Mouse (Mus musculus) adrenal gland, postnatal 25 days (tissue): ENCODE measurements around the gene 2410002F23Rik. TPM values are rescaled to one million over a fixed set of nuclear protein-coding genes. Genes with fewer than 3 reads are reported as not detected.
"Not testable (repeated sequence)": the region's sequence is repeated elsewhere in the genome, so short reads cannot be mapped to it uniquely, and the experiment has no call there.

Experiments used
- DNase-seq: peaks from one replicate; pipeline ENCODE4 v3.0.0; 2021; ENCODE audit warnings: mixed read lengths
- long read RNA-seq: library from polyadenylated mRNA; stranded (forward); transcript quantifications from one replicate; pipeline ENCODE4 v2.0.0, GENCODE M21; 2021
- total RNA-seq: library from RNA; stranded (reverse); gene quantifications from 2 replicates; pipeline ENCODE4 v1.2.3, GENCODE M21; 2021

Gene 2410002F23Rik
- total RNA-seq: 71.3 and 125 TPM in 2 replicates
- long read RNA-seq, transcript 2410002F23Rik-208 (6 exons, 784 nt): minor isoform, 6 of 49 reads
- long read RNA-seq, transcript 2410002F23Rik-203 (7 exons, 2,092 nt): minor isoform, 5 of 49 reads
- long read RNA-seq, transcript 2410002F23Rik-201 (6 exons, 1,982 nt): major isoform, 14 of 49 reads
- long read RNA-seq, partial matches to known transcripts: 2 of 49 reads
- long read RNA-seq, other reads (novel, unspliced or antisense): 16 of 49 reads

DNA sequence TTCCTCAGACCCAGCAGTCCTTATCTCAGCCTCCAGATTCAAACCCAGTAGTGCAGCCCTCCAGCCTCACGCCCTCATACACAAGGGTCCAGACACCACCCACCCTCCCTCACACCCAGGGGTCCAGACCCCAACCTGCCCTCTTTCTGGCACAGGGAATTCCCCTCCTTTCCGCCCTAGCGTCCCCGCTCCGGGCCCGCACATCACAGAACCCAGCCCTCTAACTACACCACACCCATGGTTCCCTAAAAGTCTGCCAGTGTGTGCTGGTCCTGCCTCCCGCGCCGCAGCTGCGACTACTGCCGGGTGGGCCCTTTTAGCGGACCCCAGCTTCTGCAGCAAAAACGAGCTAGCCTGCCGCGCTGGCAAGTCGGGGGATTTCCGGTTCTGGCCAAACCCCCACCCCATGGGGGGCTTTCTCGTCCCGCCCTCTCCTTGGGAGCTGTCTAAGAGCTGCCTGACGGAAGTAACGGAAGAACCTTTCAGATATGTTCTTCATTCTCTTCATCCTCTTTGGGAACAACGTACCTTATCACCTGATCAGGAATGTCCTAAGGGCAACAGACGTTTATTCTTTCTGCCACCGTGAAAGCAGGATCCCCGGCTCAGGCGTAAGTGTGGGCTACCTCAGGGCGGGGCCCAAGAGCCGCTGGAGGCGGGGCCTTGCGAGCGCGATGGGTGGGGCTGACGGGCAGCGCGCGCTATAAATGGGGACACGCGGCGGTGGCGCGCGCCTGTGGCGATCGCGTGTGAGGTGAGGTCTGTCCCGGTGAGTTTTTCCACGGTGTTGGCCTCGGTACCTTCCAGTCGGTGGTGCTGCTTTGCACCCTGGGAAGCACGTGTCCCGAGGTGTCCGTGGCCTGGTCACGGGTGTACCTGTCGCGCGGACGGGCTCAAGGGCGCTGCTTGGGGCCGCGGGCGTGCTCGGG, at the start of gene 2410002F23Rik, which contains the start of gene 1700028J19Rik:
Gene 2410002F23Rik, plus strand, starts transcription at position 668 of the 929 bp plus-strand sequence.
Gene 1700028J19Rik, minus strand, starts transcription at position 641 of the 929 bp plus-strand sequence.
- peak; percentile 90 for DNase-seq

DNA sequence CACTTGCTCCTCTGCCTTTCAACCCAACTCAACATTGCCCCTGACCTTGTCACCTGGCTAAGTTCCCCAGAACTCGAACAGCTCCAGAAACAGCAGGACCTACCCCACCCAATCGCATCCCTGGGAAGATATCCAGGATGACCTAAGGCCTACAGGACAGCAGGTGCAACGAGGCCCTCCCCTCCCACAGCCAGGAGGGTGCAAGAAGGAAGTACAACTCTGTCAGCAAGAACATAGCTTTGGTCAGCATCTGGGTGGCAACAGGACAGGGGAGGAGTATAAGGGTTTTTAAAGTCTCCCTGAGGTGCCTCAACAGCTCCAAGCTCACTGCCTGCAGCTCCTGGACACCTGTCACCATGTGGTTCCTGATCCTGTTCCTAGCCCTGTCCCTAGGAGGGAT, 48.6 kb upstream of the 2410002F23Rik start, which contains the start of gene Klk1b3:
Gene Klk1b3, plus strand, starts transcription at position 301 of the 400 bp plus-strand sequence.
- no peak for DNase-seq

GRCm38 (mm10) chr7:44207135-44207534, 39.4 kb upstream of the 2410002F23Rik start, which contains the start of gene Klk1b4:
Gene Klk1b4, plus strand, starts transcription at chr7:44207435.
- not testable (repeated sequence) for DNase-seq

DNA sequence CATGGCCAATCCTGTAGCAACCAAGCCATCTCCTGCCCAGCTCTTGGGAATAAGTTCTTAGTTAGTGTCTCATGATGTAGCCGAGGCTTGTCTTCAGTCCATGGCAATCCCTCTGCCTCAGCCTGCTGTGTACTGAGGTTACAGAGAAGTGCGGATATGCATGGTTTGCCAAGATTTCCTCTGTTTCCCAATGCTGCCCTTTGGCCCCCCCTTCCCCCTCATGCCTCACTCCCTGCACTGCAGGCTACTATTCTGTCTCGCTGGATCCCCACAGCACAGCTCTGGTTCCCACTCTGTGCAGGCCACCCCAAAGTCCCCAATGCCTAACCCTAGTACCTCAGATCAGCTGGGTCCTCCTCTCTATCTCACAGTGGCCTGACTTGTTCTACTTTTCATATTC, 38.2 kb upstream of the 2410002F23Rik start:
- DNase-seq: no peak

DNA sequence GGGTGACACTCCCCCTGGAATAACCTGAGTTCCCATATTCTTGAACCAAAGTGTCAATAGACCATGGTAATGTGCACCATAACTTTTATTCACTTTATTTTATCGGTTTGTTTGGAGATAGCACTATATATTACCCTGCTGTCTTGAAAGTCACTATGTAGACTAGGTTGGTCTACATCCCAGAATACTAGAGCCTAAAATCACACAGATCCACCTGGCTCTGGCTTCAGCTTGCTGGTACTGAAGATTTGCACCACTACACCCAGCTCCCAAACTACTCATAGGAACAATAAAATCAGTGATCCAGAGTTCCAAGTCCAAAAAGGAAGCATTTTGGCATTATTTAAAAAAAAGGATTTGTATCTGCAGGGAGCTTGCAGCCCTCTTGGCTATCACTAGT, 30.9 kb upstream of the 2410002F23Rik start, which contains the start of gene Klk1b5:
Gene Klk1b5, plus strand, starts transcription at position 301 of the 400 bp plus-strand sequence.
- no peak for DNase-seq

- not testable (repeated sequence) for DNase-seq
These were observed 24.9 kb upstream of the 2410002F23Rik start for GRCm38 (mm10) chr7:44221601-44222000.

DNA sequence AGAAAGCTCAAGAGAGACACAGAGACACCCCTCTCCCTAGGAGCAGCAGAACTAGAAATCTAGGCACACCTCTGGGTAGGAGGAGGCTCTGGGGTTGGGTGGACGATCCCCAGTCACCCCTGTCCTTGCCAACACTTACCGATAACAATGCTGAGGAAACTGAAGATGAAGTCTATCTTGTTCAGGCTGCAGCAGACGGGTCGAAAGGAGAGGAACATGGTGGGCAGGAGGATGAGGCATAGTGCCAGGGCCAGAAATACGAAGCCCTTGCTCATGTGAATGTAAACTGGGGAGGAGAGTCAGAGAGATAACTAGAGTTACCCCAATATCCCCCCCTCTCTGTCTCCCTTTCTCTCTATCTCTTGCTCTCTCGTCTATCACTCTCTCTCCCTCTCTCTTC, 24.2 kb upstream of the 2410002F23Rik start:
- DNase-seq: not testable (repeated sequence)

- no peak for DNase-seq
These were observed 21.4 kb upstream of the 2410002F23Rik start, which contains the start of gene Klk1 for GRCm38 (mm10) chr7:44225076-44225475. Gene Klk1, plus strand, starts transcription at chr7:44225360.

DNA sequence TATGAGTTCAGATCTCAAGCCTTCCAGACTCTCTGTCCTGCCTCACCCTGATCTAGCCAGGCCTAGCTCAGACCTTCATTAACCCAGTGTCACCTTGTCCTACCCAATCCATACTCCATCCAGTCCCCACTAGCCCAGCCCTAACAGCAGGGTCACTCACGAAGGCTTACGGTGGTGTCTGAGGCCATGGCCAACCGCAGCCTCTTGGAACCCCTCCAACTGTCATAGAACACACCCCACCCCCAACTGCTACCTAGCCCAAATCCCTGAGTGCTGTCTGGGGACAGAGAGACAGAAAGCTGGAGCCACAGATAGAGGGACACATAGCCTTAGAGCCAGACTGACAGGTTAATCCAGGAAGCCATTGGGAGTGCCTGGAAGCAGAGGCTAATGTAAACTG, 10.6 kb upstream of the 2410002F23Rik start, which contains the start of gene Gm36864:
Gene Gm36864, plus strand, starts transcription at position 269 of the 400 bp plus-strand sequence.
- DNase-seq: no peak

GRCm38 (mm10) chr7:44239913-44240312, 6.6 kb upstream of the 2410002F23Rik start:
- DNase-seq: no peak

- no peak for DNase-seq
These were observed 5.8 kb upstream of the 2410002F23Rik start for GRCm38 (mm10) chr7:44240712-44241111.

DNA sequence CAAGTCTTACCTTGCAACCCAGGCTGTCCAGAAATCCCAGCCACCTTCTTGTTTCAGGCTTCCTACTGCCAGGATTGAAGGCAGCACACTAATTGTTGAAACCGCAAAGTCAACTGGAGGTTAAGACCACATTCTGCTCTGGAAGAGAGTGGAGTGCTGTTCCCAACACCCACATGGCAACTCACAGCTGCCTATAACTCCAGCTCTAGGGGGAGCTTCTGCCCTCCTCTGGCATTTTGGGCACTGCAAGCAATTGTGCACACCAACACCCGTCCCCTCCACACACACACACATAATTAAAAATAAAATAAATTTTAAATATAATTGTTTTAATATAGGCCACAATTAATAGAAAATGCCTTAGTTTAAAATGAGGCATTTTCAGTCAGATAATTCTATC, 5.4 kb upstream of the 2410002F23Rik start:
- DNase-seq: no peak

DNA sequence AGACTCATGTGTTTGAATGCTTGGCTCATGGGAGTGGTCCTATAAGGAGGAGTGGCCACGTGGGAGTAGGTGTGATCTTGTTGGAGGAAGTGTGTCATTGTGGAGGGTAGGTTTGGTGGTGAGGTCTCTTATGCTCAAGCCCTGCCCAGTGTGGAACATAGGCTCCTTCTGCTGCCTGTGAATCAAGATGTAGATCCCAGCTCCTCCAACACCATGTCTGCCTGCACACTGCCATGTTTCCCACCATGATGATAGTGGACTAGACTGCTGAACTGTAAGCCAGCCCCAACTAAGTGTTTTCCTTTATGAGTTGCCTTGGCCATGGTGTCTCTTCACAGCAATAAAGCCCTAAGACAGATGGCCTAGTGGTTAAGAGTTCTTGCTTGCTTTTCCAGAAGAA, 2.4 kb upstream of the 2410002F23Rik start:
- no peak for DNase-seq

- no peak for DNase-seq
These were observed 505 bp downstream of the 2410002F23Rik start for GRCm38 (mm10) chr7:44246984-44247470.

DNA sequence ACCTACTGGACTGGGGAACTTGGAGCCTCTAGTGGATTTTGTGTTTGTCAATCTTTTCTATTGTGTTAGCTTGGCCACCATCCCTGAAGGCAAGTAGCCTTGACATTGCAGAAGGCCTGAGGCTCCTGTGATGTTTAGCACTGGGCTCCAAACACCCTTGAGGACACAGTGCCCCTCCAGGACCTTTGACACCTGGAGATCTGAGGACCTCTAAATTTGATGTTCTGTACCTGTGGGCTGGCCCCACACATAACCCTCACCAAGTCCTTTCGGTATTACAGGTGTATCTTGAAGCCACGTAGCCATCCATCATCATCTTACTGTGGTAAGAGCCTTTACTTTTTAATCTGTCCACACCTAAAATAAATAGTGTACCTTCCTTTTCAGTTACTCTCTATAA, 1.4 kb downstream of the 2410002F23Rik start:
- no peak for DNase-seq

- no peak for DNase-seq
These were observed 2.7 kb downstream of the 2410002F23Rik start for GRCm38 (mm10) chr7:44249248-44249647.

DNA sequence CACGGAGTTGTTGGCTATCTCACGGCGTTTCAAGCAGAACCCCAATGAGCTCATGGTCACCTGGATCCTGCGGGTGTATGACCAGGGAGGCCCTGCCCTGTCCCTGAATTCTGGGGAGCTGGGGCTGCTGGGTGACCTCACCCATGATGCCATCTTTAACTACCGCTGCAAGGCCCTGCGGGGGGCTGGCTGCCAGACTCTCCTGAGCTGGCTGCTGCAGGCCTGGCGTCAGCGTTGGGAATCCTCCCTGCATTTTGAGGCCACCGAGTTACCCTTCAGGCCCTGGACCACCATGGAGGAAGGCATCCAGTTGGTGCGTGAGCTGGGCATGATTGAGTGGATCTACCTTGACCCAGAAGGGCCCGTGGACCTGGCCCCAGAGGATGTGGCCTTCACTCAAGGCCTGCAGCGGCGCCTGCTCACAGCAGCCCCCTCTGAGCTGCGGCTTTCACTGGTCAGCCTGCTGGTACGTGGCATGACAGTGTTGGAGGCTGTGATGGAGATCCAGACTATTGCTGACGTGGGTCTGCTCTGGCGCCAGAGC, 4.3 kb downstream of the 2410002F23Rik start:
- DNase-seq: peak; percentile 67

DNA sequence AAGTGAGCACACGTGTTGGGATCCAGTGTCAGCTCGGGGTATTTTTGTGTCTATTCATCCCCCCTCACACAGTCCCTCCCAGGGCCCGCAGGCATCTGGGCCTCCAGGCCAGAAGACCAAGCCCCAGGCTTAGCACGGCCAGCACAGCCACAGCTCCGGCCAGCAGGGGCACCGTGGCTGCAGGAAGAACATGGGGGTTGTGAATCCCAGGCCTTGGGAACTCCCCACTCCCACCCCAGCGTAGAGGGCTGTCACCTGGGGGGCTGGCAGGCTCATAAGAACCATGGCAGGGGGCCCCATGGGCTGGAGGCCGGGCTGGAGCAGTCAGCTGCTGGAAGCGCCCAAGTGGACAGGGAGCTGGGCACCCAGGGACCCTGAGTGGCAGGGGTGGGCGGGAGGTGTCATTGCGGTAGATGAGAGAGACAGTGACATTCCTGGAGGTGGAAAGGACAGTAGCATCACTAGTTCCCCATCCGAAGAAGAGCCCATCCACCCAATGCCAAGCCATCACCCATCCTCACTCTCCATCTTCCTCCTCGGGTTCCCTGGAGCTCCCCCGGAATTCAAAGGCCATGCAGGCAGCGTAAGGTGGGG, 6.6 kb downstream of the 2410002F23Rik start:
- DNase-seq: no peak

DNA sequence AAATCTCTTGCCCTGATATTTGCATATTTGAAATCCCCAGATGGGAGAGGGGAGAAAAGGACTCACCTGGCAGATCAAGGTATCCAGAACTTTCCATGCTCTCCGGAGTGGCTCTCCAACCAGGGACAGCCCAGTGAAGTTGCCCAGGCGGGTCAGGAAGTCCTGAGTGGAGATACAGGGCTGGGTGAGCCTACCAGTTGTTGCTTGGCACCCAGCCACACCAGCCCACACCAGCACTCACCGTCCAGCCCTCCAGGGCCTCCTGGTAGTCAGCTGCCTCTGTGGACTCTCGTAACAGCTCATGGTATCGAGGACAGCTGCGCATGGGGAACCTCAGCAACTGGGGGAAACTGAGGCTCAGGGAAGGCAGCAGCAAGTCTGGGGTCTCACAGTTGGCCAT, 8.4 kb downstream of the 2410002F23Rik start:
- no peak for DNase-seq

- no peak for DNase-seq
These were observed 10.8 kb downstream of the 2410002F23Rik start, which contains the start of gene Acp4 for GRCm38 (mm10) chr7:44257278-44257677. Gene Acp4, minus strand, starts transcription at chr7:44257378.

DNA sequence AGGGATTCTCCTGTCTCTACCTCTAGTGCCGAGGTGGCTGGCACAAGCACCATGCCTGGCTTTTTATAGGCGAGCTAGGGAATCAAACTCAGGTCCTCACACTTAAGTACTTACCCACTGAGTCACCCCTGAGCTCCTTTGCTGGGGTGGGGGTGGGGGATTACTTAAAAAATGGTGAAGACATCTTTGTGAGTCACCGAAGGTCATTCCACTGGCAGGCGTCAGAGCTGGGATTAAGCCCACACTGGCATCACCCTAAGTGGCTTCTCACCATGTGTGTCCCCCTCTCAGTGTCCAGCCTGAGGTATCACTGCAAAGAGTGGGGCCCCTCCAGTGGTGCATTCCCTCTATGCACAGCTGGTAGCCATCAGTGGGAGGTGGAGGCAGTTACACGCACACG, 13.9 kb downstream of the 2410002F23Rik start:
- no peak for DNase-seq

DNA sequence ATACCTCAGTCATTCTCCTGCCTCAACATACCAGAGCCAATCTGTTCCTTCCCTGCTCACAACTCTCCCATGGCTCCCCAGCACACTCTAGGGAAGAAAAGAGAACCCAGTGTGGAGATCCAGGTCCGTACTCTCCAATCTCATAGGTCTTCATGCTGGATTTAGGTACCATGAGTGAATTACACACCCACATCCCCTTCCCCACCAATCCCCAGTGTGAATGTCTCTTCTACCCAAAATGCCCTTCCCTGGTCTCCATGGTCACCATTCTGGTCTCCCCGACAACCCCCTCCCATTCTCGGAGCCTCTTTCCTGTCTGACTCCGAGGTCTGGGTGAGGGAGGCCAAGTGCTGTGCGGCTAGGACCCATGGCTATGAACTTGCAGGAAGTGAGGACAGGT, 14.6 kb downstream of the 2410002F23Rik start, which contains the start of gene Gm15517:
Gene Gm15517, plus strand, starts transcription at position 301 of the 400 bp plus-strand sequence.
- DNase-seq: no peak
